Mouse (Mus musculus) midbrain, embryonic 11.5 days (tissue): ENCODE measurements at regions not wholly inside any gene's neighbourhood (a gene's known extent, or its start where the extent isn't known, plus 50 kb on each side); places are given as distances from the start of the nearest gene placed in this dataset.

Experiments used
- ATAC-seq: fragments of 200-750 bp; cut with Nextera tagmentation; 2 replicates; pipeline ENCODE4 v1.8.0; 2017; ENCODE audit warnings: moderate TSS enrichment, moderate library complexity; ENCODE audit not compliant: low FRiP score
- DNase-seq: peaks from one replicate; pipeline ENCODE4 v3.0.0; 2015; ENCODE audit warnings: low spot score; ENCODE audit errors: missing footprints
- H3K27ac ChIP-seq: fragments of 300-500 bp; sonication (generic); 2 replicates; pipeline ENCODE4 v1.5.1; 2014; ENCODE audit warnings: low read depth, low read length
- H3K27me3 ChIP-seq: fragments of 300-500 bp; sonication (generic); 2 replicates; pipeline ENCODE4 v1.6.1; 2014; ENCODE audit warnings: mild to moderate bottlenecking, low read length, moderate library complexity, mixed read lengths; ENCODE audit not compliant: control insufficient read depth, insufficient read depth
- H3K36me3 ChIP-seq: fragments of 300-500 bp; sonication (generic); 2 replicates; pipeline ENCODE4 v1.6.1; 2014; ENCODE audit warnings: mild to moderate bottlenecking, low read length, moderate library complexity, mixed read lengths; ENCODE audit not compliant: control insufficient read depth, insufficient read depth
- H3K4me1 ChIP-seq: fragments of 300-500 bp; sonication (generic); 2 replicates; pipeline ENCODE4 v1.6.1; 2014; ENCODE audit warnings: low read length; ENCODE audit not compliant: control insufficient read depth, insufficient read depth
- H3K4me2 ChIP-seq: fragments of 300-500 bp; sonication (generic); 2 replicates; pipeline ENCODE4 v1.6.1; 2014; ENCODE audit warnings: mild to moderate bottlenecking, moderate library complexity
- H3K4me3 ChIP-seq: fragments of 300-500 bp; sonication (generic); 2 replicates; pipeline ENCODE4 v1.5.1; 2014; ENCODE audit warnings: low read depth, low read length
- H3K9ac ChIP-seq: fragments of 300-500 bp; sonication (generic); 2 replicates; pipeline ENCODE4 v1.6.1; 2014; ENCODE audit warnings: low read length
- H3K9me3 ChIP-seq: fragments of 300-500 bp; sonication (generic); 2 replicates; pipeline ENCODE4 v1.6.1; 2016; ENCODE audit warnings: low read length; ENCODE audit not compliant: control insufficient read depth
- WGBS: fragments of 180-500 bp; shearing (Covaris S2); extraction: QIAGEN DNeasy Blood & Tissue Kit; methylation state at CpG from one replicate; pipeline ENCODE4 v1.1.7; 2014; 5-methylcytosine and 5-hydroxymethylcytosine counted together

GRCm38 (mm10) chr9:112361355-112361754, 125.6 kb upstream of the Arpp21 start:
- Histone ChIP-seq H3K4me2 (no peak overlapping the region), H3K27me3 (no peaks in the 10 kb centered on the region), H3K36me3 (no peaks in the 10 kb centered on the region), H3K4me3 (no peak overlapping the region), H3K9me3 (no peaks in the 10 kb centered on the region), H3K4me1 (peaks cover 2% of the 10 kb centered on the region; the same call in 1 of the 2 replicates), H3K27ac (no peak overlapping the region), H3K9ac (no peak overlapping the region)
- no peak for ATAC-seq
- 88% methylated on average over 3 of the region's 3 CpGs for WGBS
- no peak for DNase-seq

- no peaks in the 10 kb centered on the region for H3K27me3 ChIP-seq
- no peak overlapping the region for H3K27ac ChIP-seq
- no peaks in the 10 kb centered on the region for H3K9me3 ChIP-seq
- no peak overlapping the region for H3K4me2 ChIP-seq
- 56% methylated on average over 5 of the region's 5 CpGs for WGBS
- H3K36me3 ChIP-seq = no peaks in the 10 kb centered on the region
- H3K9ac ChIP-seq = no peak overlapping the region
- H3K4me1 ChIP-seq = peaks cover 2% of the 10 kb centered on the region; the same call in 1 of the 2 replicates
- no peak overlapping the region for H3K4me3 ChIP-seq
- DNase-seq (no peak), ATAC-seq (0 out of 2 replicates have a peak, but pooled peaks have one; percentile 44)
These were observed 123.1 kb upstream of the Arpp21 start for GRCm38 (mm10) chr9:112358711-112359298.

GRCm38 (mm10) chr9:112353196-112353595, 117.5 kb upstream of the Arpp21 start:
- DNase-seq (no peak), ATAC-seq (no peak)
- H3K4me1 ChIP-seq = no peaks in the 10 kb centered on the region
- no peaks in the 10 kb centered on the region for H3K36me3 ChIP-seq
- H3K4me3 ChIP-seq = no peak overlapping the region
- no peak overlapping the region for H3K9ac ChIP-seq
- no peak overlapping the region for H3K27ac ChIP-seq
- H3K4me2 ChIP-seq = no peak overlapping the region
- 86% methylated on average over 3 of the region's 3 CpGs for WGBS
- H3K9me3 ChIP-seq = no peaks in the 10 kb centered on the region
- H3K27me3 ChIP-seq = no peaks in the 10 kb centered on the region

GRCm38 (mm10) chr9:112348942-112349341, 113.2 kb upstream of the Arpp21 start:
- H3K9me3 ChIP-seq = no peaks in the 10 kb centered on the region
- H3K4me1 ChIP-seq = no peaks in the 10 kb centered on the region
- DNase-seq = no peak
- H3K36me3 ChIP-seq = no peaks in the 10 kb centered on the region
- H3K27ac ChIP-seq = no peak overlapping the region
- no peak overlapping the region for H3K4me2 ChIP-seq
- H3K9ac ChIP-seq = no peak overlapping the region
- ATAC-seq = no peak
- no peak overlapping the region for H3K4me3 ChIP-seq
- no peaks in the 10 kb centered on the region for H3K27me3 ChIP-seq

- H3K4me2 ChIP-seq = no peak overlapping the region
- no peak overlapping the region for H3K4me3 ChIP-seq
- H3K36me3 ChIP-seq = no peaks in the 10 kb centered on the region
- WGBS = 64% methylated on average over 1 of the region's 1 CpGs
- DNase-seq (no peak), ATAC-seq (no peak)
- no peaks in the 10 kb centered on the region for H3K9me3 ChIP-seq
- H3K9ac ChIP-seq = no peak overlapping the region
- H3K27me3 ChIP-seq = no peaks in the 10 kb centered on the region
- H3K27ac ChIP-seq = no peak overlapping the region
- no peaks in the 10 kb centered on the region for H3K4me1 ChIP-seq
These were observed 109.1 kb upstream of the Arpp21 start for GRCm38 (mm10) chr9:112344792-112345191.

- no peak overlapping the region for H3K4me3 ChIP-seq
- DNase-seq (no peak), ATAC-seq (no peak)
- no peaks in the 10 kb centered on the region for H3K36me3 ChIP-seq
- H3K9ac ChIP-seq = no peak overlapping the region
- no peak overlapping the region for H3K27ac ChIP-seq
- H3K27me3 ChIP-seq = no peaks in the 10 kb centered on the region
- H3K4me2 ChIP-seq = no peak overlapping the region
- WGBS = 76% methylated on average over 2 of the region's 2 CpGs
- H3K4me1 ChIP-seq = no peaks in the 10 kb centered on the region
- no peaks in the 10 kb centered on the region for H3K9me3 ChIP-seq
These were observed 104.6 kb upstream of the Arpp21 start for GRCm38 (mm10) chr9:112340363-112340762.

- no peak overlapping the region for H3K9ac ChIP-seq
- no peaks in the 10 kb centered on the region for H3K9me3 ChIP-seq
These were observed 84.3 kb upstream of the Arpp21 start for GRCm38 (mm10) chr9:112320016-112320415.

GRCm38 (mm10) chr9:112308950-112309349, 73.2 kb upstream of the Arpp21 start:
- Histone ChIP-seq H3K9ac (no peak overlapping the region), H3K36me3 (no peaks in the 10 kb centered on the region), H3K4me1 (no peaks in the 10 kb centered on the region), H3K4me2 (no peak overlapping the region), H3K4me3 (no peak overlapping the region), H3K27ac (no peak overlapping the region), H3K27me3 (no peaks in the 10 kb centered on the region), H3K9me3 (no peaks in the 10 kb centered on the region)
- DNase-seq (no peak), ATAC-seq (no peak)
- WGBS = 82% methylated on average over 5 of the region's 5 CpGs

More at GRCm38 (mm10) chr9:112320016-112320415, 84.3 kb upstream of the Arpp21 start:
- Histone ChIP-seq H3K4me1 (no peaks in the 10 kb centered on the region), H3K36me3 (no peaks in the 10 kb centered on the region), H3K4me2 (no peak overlapping the region), H3K4me3 (no peak overlapping the region), H3K27me3 (no peaks in the 10 kb centered on the region), H3K27ac (no peak overlapping the region)
- no peak for DNase-seq
- WGBS = 79% methylated on average over 5 of the region's 5 CpGs
- no peak for ATAC-seq

GRCm38 (mm10) chr9:112307837-112308236, 72.1 kb upstream of the Arpp21 start:
- Histone ChIP-seq H3K27ac (no peak overlapping the region), H3K9ac (no peak overlapping the region), H3K36me3 (no peaks in the 10 kb centered on the region), H3K9me3 (no peaks in the 10 kb centered on the region), H3K4me3 (no peak overlapping the region), H3K27me3 (no peaks in the 10 kb centered on the region), H3K4me1 (no peaks in the 10 kb centered on the region), H3K4me2 (no peak overlapping the region)
- DNase-seq (no peak), ATAC-seq (no peak)
- 89% methylated on average over 4 of the region's 4 CpGs for WGBS
